Mouse (Mus musculus) CH12.LX (cell line): ENCODE measurements at regions not wholly inside any gene's neighbourhood (a gene's known extent, or its start where the extent isn't known, plus 50 kb on each side); places are given as distances from the start of the nearest gene placed in this dataset.

Experiments
- CTCF ChIP-seq, 2 experiments: IDR thresholded peaks in 1 of 2; conservative IDR thresholded peaks in 1 of 2; 2 replicates each; pipeline ENCODE4 v1.5.1; 2011 to 2012; ENCODE audit warnings: low read depth in 2 of 2, low read length in 2 of 2, improper control_type of control experiment in 1 of 2, inconsistent platforms in 1 of 2, mild to moderate bottlenecking in 1 of 2, moderate library complexity in 1 of 2
- E2F4 ChIP-seq: IDR thresholded peaks from 2 replicates; pipeline ENCODE4 v1.6.1; 2011; ENCODE audit warnings: low read depth, low read length, improper control_type of control experiment; ENCODE audit not compliant: insufficient replicate concordance
- JUN ChIP-seq: IDR thresholded peaks from 2 replicates; pipeline ENCODE4 v1.6.1; 2011; ENCODE audit warnings: low read depth, mild to moderate bottlenecking, low read length, improper control_type of control experiment, moderate library complexity; ENCODE audit not compliant: insufficient read depth
- MAFK ChIP-seq: IDR thresholded peaks from 2 replicates; pipeline ENCODE4 v1.6.1; 2011; ENCODE audit warnings: low read length, improper control_type of control experiment; ENCODE audit not compliant: insufficient replicate concordance
- POLR2A ChIP-seq: IDR thresholded peaks from 2 replicates; pipeline ENCODE4 v1.6.1; 2011; ENCODE audit warnings: low read depth, mild to moderate bottlenecking, improper control_type of control experiment, low read length
- POLR2AphosphoS2 ChIP-seq: IDR thresholded peaks from 2 replicates; pipeline ENCODE4 v1.6.1; 2011; ENCODE audit warnings: low read depth, low read length, improper control_type of control experiment
- SMC3 ChIP-seq: IDR thresholded peaks from 2 replicates; pipeline ENCODE4 v1.6.1; 2011; ENCODE audit warnings: low read depth, low read length, improper control_type of control experiment
- ZC3H11A ChIP-seq: IDR thresholded peaks from 2 replicates; pipeline ENCODE4 v1.6.1; 2012; ENCODE audit warnings: low read depth, mild to moderate bottlenecking, inconsistent platforms, low read length, improper control_type of control experiment

DNA sequence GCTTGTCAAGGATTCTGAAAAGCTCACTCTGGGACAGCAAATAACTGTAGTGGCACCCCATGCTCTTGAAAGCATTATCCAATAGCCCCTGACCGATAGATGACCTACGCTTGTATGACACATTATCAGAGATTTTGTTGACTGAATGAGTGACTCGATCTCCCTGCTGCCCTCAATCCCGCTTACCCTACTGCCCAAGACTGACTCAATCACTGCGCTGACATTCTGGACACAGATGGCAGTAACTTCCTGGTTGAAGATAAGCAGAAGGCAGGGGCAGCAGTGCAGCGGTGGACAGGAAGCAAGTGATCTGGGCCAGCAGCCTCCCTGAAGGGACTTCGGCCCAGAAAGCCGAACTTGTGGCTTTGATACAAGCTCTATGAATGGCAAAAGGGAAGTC, 248.7 kb upstream of the Tpk1 start:
- TF ChIP-seq JUN (no peak), POLR2A (no peak), CTCF (conservative IDR thresholded peaks at IDR 0.05 in 1 of 2, IDR thresholded peaks at IDR 0.05 in 1 of 2; ENCODE audit: low read depth in 2 of 2, low read length in 2 of 2) (no peak), MAFK (no peak), ZC3H11A (no peak), E2F4 (no peak), SMC3 (no peak), POLR2AphosphoS2 (no peak)
